Mouse (Mus musculus): ENCODE results near the gene Dnajc5. TPM values are rescaled to one million over a fixed set of nuclear protein-coding genes. Genes with fewer than 3 reads are reported as not detected.

The Dnajc5 gene
- polyA plus RNA-seq, 1 experiment from 2014 or later = 70.5 TPM

DNA sequence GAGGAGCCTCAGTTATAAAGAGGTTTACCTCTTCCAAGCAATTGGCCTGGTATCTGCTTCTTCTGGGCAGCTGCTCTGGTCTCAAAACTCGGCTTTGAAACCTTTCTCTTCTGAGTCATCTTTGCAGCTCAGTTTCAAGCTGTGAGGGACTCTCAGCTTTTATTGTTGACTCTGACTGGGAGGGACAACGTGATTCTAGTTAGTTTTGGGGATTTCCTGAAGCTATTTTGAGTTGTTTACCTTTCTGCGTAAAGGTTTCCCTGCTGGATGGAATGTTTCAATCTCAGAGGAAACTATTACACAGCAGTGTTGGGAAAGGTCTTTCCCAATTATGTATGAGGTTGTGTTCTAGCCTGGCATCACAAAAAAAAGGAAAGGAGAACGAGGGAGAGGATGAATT lies 21.6 kb upstream of the Dnajc5 start:
- WGBS = 72% methylated on average over 4 of the region's 4 CpGs
- TF ChIP-seq CTCF (IDR thresholded peaks at IDR 0.05; ENCODE audit: low read depth) = no peak
- Histone ChIP-seq H3K4me1 (replicated peaks; ENCODE audit: insufficient read depth, low read length) (no peaks in the 10 kb centered on the region), H3K27ac (no peak overlapping the region), H3K27me3 (ENCODE audit: insufficient read depth, low read length) (no peaks in the 10 kb centered on the region), H3K9ac (ENCODE audit: low read depth, low read length) (no peak overlapping the region), H3K4me3 (replicated peaks; ENCODE audit: low read depth, low read length) (no peak overlapping the region), H3K9me3 (replicated peaks; ENCODE audit: low read length) (no peaks in the 10 kb centered on the region), H3K4me2 (ENCODE audit: low read length) (no peak overlapping the region), H3K36me3 (ENCODE audit: insufficient read depth, low read length) (peaks cover 33% of the 10 kb centered on the region)
- ATAC-seq (replicated peaks; ENCODE audit: low FRiP score, low read depth) = no peak
- no peak for DNase-seq (ENCODE audit: low spot score)

- no peak for DNase-seq (ENCODE audit: low spot score)
- no peak overlapping the region for H3K4me2 ChIP-seq (ENCODE audit: low read length)
- 84% methylated on average over 2 of the region's 2 CpGs for WGBS
- no peak for TF ChIP-seq CTCF (IDR thresholded peaks at IDR 0.05; ENCODE audit: low read depth)
- H3K27ac ChIP-seq = no peak overlapping the region
- H3K4me3 ChIP-seq (replicated peaks; ENCODE audit: low read depth, low read length) = no peak overlapping the region
- H3K36me3 ChIP-seq (ENCODE audit: insufficient read depth, low read length) = peaks cover 67% of the 10 kb centered on the region
- no peak overlapping the region for H3K9ac ChIP-seq (ENCODE audit: low read depth, low read length)
- H3K4me1 ChIP-seq (replicated peaks; ENCODE audit: insufficient read depth, low read length) = no peaks in the 10 kb centered on the region
- no peak for ATAC-seq (replicated peaks; ENCODE audit: low FRiP score, low read depth)
- no peaks in the 10 kb centered on the region for H3K27me3 ChIP-seq (ENCODE audit: insufficient read depth, low read length)
- H3K9me3 ChIP-seq (replicated peaks; ENCODE audit: low read length) = no peaks in the 10 kb centered on the region
These were observed 11.1 kb upstream of the Dnajc5 start for GRCm38 (mm10) chr2:181509191-181509590.

DNA sequence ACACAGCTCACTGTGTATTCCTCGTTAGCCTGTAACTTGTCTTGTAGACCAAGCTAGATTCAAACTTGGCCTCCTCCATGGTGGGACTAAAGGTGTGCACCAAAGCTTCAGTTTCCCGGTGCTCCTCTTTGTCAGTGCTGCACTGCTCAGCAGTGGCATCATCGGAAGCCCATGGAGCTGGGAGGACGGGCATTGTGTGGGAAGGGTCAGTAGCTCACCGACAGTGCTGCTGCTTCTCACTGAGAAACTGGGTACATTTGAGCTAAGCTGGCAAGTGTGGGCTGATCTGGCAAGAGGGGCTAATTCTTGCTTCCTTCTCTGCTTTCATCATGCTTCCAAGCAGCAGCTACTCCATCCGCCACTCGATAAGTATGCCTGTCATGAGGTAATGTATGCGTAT lies 9.1 kb upstream of the Dnajc5 start:
- no peak overlapping the region for H3K9ac ChIP-seq (ENCODE audit: low read depth, low read length)
- no peaks in the 10 kb centered on the region for H3K9me3 ChIP-seq (replicated peaks; ENCODE audit: low read length)
- no peaks in the 10 kb centered on the region for H3K27me3 ChIP-seq (ENCODE audit: insufficient read depth, low read length)
- 93% methylated on average over 8 of the region's 8 CpGs for WGBS
- no peak overlapping the region for H3K27ac ChIP-seq
- ATAC-seq (replicated peaks; ENCODE audit: low FRiP score, low read depth) = no peak
- no peak overlapping the region for H3K4me3 ChIP-seq (replicated peaks; ENCODE audit: low read depth, low read length)
- no peak for TF ChIP-seq CTCF (IDR thresholded peaks at IDR 0.05; ENCODE audit: low read depth)
- DNase-seq (ENCODE audit: low spot score) = no peak
- H3K4me1 ChIP-seq (replicated peaks; ENCODE audit: insufficient read depth, low read length) = no peaks in the 10 kb centered on the region
- H3K4me2 ChIP-seq (ENCODE audit: low read length) = no peak overlapping the region
- peaks cover 76% of the 10 kb centered on the region for H3K36me3 ChIP-seq (ENCODE audit: insufficient read depth, low read length)

DNA sequence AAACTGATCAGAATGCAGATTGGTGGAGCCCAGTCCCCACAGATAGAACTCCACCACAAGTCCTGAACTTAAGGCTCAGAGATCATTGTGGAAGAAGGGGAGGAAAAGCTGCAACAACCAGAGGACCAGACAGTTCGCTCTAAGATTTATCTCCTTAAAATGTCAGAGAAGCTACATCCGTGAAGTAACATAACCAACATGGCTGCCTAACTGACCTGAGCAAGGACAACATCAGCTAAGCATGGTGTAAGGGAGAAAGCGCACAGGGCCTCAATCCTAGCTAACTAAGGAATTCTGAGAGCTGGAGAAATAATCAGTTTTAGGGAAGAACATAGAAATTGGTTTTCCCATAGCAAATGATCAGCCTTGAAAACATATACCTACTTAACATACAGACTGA lies 1.1 kb upstream of the Dnajc5 start:
- no peak for ATAC-seq (replicated peaks; ENCODE audit: low FRiP score, low read depth)
- WGBS = 56% methylated on average over 3 of the region's 3 CpGs
- H3K36me3 ChIP-seq (ENCODE audit: insufficient read depth, low read length) = peaks cover 19% of the 10 kb centered on the region
- H3K9me3 ChIP-seq (replicated peaks; ENCODE audit: low read length) = no peaks in the 10 kb centered on the region
- peak overlapping the region; percentile 99 for H3K27ac ChIP-seq
- H3K4me3 ChIP-seq (replicated peaks; ENCODE audit: low read depth, low read length) = peak overlapping the region; percentile 98
- peak overlapping the region; percentile 71 for H3K4me2 ChIP-seq (ENCODE audit: low read length)
- peak; percentile 48 for DNase-seq (ENCODE audit: low spot score)
- peaks cover 22% of the 10 kb centered on the region; the same call in 1 of the 2 replicates for H3K4me1 ChIP-seq (replicated peaks; ENCODE audit: insufficient read depth, low read length)
- peak overlapping the region; percentile 97; the same call in 1 of the 2 replicates for H3K9ac ChIP-seq (ENCODE audit: low read depth, low read length)
- H3K27me3 ChIP-seq (ENCODE audit: insufficient read depth, low read length) = no peaks in the 10 kb centered on the region
- no peak for TF ChIP-seq CTCF (IDR thresholded peaks at IDR 0.05; ENCODE audit: low read depth)

GRCm38 (mm10) chr2:181520936-181521227 lies 597 bp downstream of the Dnajc5 start:
- Histone ChIP-seq H3K27ac (peak overlapping the region; percentile 99), H3K9me3 (replicated peaks; ENCODE audit: low read length) (no peaks in the 10 kb centered on the region), H3K4me2 (ENCODE audit: low read length) (peak overlapping the region; percentile 71), H3K36me3 (ENCODE audit: insufficient read depth, low read length) (peaks cover 7% of the 10 kb centered on the region; the same call in 1 of the 2 replicates), H3K9ac (ENCODE audit: low read depth, low read length) (peak overlapping the region; percentile 97), H3K4me1 (replicated peaks; ENCODE audit: insufficient read depth, low read length) (peaks cover 22% of the 10 kb centered on the region; the same call in 1 of the 2 replicates), H3K27me3 (ENCODE audit: insufficient read depth, low read length) (no peaks in the 10 kb centered on the region), H3K4me3 (replicated peaks; ENCODE audit: low read depth, low read length) (peak overlapping the region; percentile 98)
- WGBS = 0% methylated on average over 17 of the region's 17 CpGs
- no peak for TF ChIP-seq CTCF (IDR thresholded peaks at IDR 0.05; ENCODE audit: low read depth)
- ATAC-seq (replicated peaks; ENCODE audit: low FRiP score, low read depth) = no peak
- peak; percentile 46 for DNase-seq (ENCODE audit: low spot score)

DNA sequence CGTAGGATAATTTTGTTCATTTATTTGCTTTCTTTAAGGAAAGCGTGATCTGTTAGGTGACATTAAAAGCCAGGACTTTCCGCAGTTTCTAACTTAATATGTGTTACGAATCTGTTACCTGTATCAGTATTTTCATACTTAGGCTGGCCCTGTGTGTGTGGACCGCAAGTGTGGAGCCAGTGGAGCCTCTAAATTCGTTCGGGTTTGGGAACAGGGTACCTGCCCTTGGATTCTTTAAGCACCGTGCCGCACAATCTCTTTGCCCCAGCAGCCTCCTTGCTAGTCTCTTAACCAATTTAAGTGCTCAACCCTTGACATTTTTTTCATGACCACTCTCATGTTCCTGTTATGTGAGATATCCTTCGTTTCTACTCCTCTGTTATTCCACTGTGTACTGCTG lies 1.2 kb downstream of the Dnajc5 start:
- DNase-seq (ENCODE audit: low spot score) (no peak), ATAC-seq (replicated peaks; ENCODE audit: low FRiP score, low read depth) (no peak)
- H3K27me3 ChIP-seq (ENCODE audit: insufficient read depth, low read length) = no peaks in the 10 kb centered on the region
- peak overlapping the region; percentile 71 for H3K4me2 ChIP-seq (ENCODE audit: low read length)
- TF ChIP-seq CTCF (IDR thresholded peaks at IDR 0.05; ENCODE audit: low read depth) = no peak
- H3K9ac ChIP-seq (ENCODE audit: low read depth, low read length) = peak overlapping the region; percentile 97; the same call in 1 of the 2 replicates
- WGBS = 34% methylated on average over 10 of the region's 10 CpGs
- peak overlapping the region; percentile 98 for H3K4me3 ChIP-seq (replicated peaks; ENCODE audit: low read depth, low read length)
- peaks cover 1% of the 10 kb centered on the region; the same call in 1 of the 2 replicates for H3K36me3 ChIP-seq (ENCODE audit: insufficient read depth, low read length)
- no peak overlapping the region for H3K27ac ChIP-seq
- peaks cover 22% of the 10 kb centered on the region; the same call in 1 of the 2 replicates for H3K4me1 ChIP-seq (replicated peaks; ENCODE audit: insufficient read depth, low read length)
- H3K9me3 ChIP-seq (replicated peaks; ENCODE audit: low read length) = no peaks in the 10 kb centered on the region

DNA sequence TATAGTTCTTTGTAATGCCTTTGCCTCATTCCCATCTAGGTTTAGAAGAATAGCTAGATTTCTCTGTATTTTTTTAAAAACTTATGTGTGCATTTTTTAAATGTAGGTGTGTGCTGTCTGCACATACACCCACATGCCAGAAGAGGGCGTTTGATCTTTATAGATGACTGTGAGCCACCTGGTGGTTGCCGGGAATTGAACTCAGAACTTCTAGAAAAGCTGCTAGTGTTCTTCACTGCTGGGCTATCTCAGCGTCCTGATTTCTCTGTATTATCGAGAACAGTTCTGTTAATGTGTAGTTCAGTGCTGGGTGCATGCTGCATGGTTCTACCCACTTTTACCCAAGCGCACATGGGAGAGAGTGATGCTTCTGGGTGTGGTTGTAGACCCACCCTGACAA lies 2.5 kb downstream of the Dnajc5 start:
- 69% methylated on average over 5 of the region's 5 CpGs for WGBS
- TF ChIP-seq CTCF (IDR thresholded peaks at IDR 0.05; ENCODE audit: low read depth) = peak; percentile 75
- Histone ChIP-seq H3K9ac (ENCODE audit: low read depth, low read length) (no peak overlapping the region), H3K4me3 (replicated peaks; ENCODE audit: low read depth, low read length) (no peak overlapping the region), H3K4me2 (ENCODE audit: low read length) (peak overlapping the region; percentile 7; the same call in 1 of the 2 replicates), H3K27me3 (ENCODE audit: insufficient read depth, low read length) (no peaks in the 10 kb centered on the region), H3K9me3 (replicated peaks; ENCODE audit: low read length) (no peaks in the 10 kb centered on the region), H3K36me3 (ENCODE audit: insufficient read depth, low read length) (no peaks in the 10 kb centered on the region), H3K27ac (no peak overlapping the region), H3K4me1 (replicated peaks; ENCODE audit: insufficient read depth, low read length) (peaks cover 22% of the 10 kb centered on the region; the same call in 1 of the 2 replicates)
- DNase-seq (ENCODE audit: low spot score) (peak; percentile 38), ATAC-seq (replicated peaks; ENCODE audit: low FRiP score, low read depth) (no peak)
